Mouse (Mus musculus): ENCODE results near the gene Dlg5. TPM values are rescaled to one million over a fixed set of nuclear protein-coding genes. Genes with fewer than 3 reads are reported as not detected.
A peak's percentile ranks its signal among the peaks of the same experiment; 100 is the strongest.

Gene Dlg5
- polyA plus RNA-seq, 1 experiment from 2014 or later = 45.5 TPM

GRCm38 (mm10) chr14:24199732-24200131 is 46.0 kb downstream of the Dlg5 start:
- no peak overlapping the region for H3K4me2 ChIP-seq (ENCODE audit: low read depth, severe bottlenecking)
- no peak overlapping the region for H3K9ac ChIP-seq (ENCODE audit: low read length)
- DNase-seq (ENCODE audit: low spot score) (no peak), ATAC-seq (ENCODE audit: insufficient number of reproducible peaks, low FRiP score, low TSS enrichment, low read depth) (no peak)
- H3K27ac ChIP-seq (replicated peaks; ENCODE audit: low read depth, low read length) = no peak overlapping the region
- H3K4me3 ChIP-seq (ENCODE audit: low read depth, low read length) = no peak overlapping the region
- H3K27me3 ChIP-seq (ENCODE audit: control insufficient read depth, insufficient read depth, low read length) = no peaks in the 10 kb centered on the region
- H3K4me1 ChIP-seq (ENCODE audit: control insufficient read depth, insufficient read depth, low read length) = no peaks in the 10 kb centered on the region
- H3K9me3 ChIP-seq (ENCODE audit: control insufficient read depth, low read length) = no peaks in the 10 kb centered on the region
- 90% methylated on average over 6 of the region's 6 CpGs for WGBS
- 0 out of 2 replicates have a peak, but pooled peaks cover 3% of the 10 kb centered on the region for H3K36me3 ChIP-seq (ENCODE audit: control insufficient read depth, insufficient read depth, low read length)

GRCm38 (mm10) chr14:24197865-24198264 is 47.9 kb downstream of the Dlg5 start:
- Histone ChIP-seq H3K4me1 (ENCODE audit: control insufficient read depth, insufficient read depth, low read length) (no peaks in the 10 kb centered on the region), H3K36me3 (ENCODE audit: control insufficient read depth, insufficient read depth, low read length) (0 out of 2 replicates have a peak, but pooled peaks cover 3% of the 10 kb centered on the region), H3K4me2 (ENCODE audit: low read depth, severe bottlenecking) (no peak overlapping the region), H3K27me3 (ENCODE audit: control insufficient read depth, insufficient read depth, low read length) (no peaks in the 10 kb centered on the region), H3K27ac (replicated peaks; ENCODE audit: low read depth, low read length) (no peak overlapping the region), H3K9me3 (ENCODE audit: control insufficient read depth, low read length) (no peaks in the 10 kb centered on the region), H3K9ac (ENCODE audit: low read length) (no peak overlapping the region), H3K4me3 (ENCODE audit: low read depth, low read length) (no peak overlapping the region)
- DNase-seq (ENCODE audit: low spot score) (no peak), ATAC-seq (ENCODE audit: insufficient number of reproducible peaks, low FRiP score, low TSS enrichment, low read depth) (no peak)
- 87% methylated on average over 5 of the region's 5 CpGs for WGBS

GRCm38 (mm10) chr14:24196947-24197346 is 48.8 kb downstream of the Dlg5 start:
- Histone ChIP-seq H3K36me3 (ENCODE audit: control insufficient read depth, insufficient read depth, low read length) (0 out of 2 replicates have a peak, but pooled peaks cover 3% of the 10 kb centered on the region), H3K27me3 (ENCODE audit: control insufficient read depth, insufficient read depth, low read length) (no peaks in the 10 kb centered on the region), H3K4me1 (ENCODE audit: control insufficient read depth, insufficient read depth, low read length) (no peaks in the 10 kb centered on the region), H3K9ac (ENCODE audit: low read length) (no peak overlapping the region), H3K27ac (replicated peaks; ENCODE audit: low read depth, low read length) (no peak overlapping the region), H3K4me3 (ENCODE audit: low read depth, low read length) (no peak overlapping the region), H3K9me3 (ENCODE audit: control insufficient read depth, low read length) (no peaks in the 10 kb centered on the region), H3K4me2 (ENCODE audit: low read depth, severe bottlenecking) (no peak overlapping the region)
- no peak for DNase-seq (ENCODE audit: low spot score)
- no peak for ATAC-seq (ENCODE audit: insufficient number of reproducible peaks, low FRiP score, low TSS enrichment, low read depth)
- 89% methylated on average over 6 of the region's 6 CpGs for WGBS

GRCm38 (mm10) chr14:24190131-24190530 is 55.6 kb downstream of the Dlg5 start:
- no peak overlapping the region for H3K4me3 ChIP-seq (ENCODE audit: low read depth, low read length)
- H3K4me1 ChIP-seq (ENCODE audit: control insufficient read depth, insufficient read depth, low read length) = peaks cover 5% of the 10 kb centered on the region; the same call in 1 of the 2 replicates
- no peak overlapping the region for H3K27ac ChIP-seq (replicated peaks; ENCODE audit: low read depth, low read length)
- no peak overlapping the region for H3K4me2 ChIP-seq (ENCODE audit: low read depth, severe bottlenecking)
- H3K27me3 ChIP-seq (ENCODE audit: control insufficient read depth, insufficient read depth, low read length) = no peaks in the 10 kb centered on the region
- no peak for ATAC-seq (ENCODE audit: insufficient number of reproducible peaks, low FRiP score, low TSS enrichment, low read depth)
- WGBS = 93% methylated on average over 13 of the region's 13 CpGs
- H3K9ac ChIP-seq (ENCODE audit: low read length) = no peak overlapping the region
- peaks cover 2% of the 10 kb centered on the region; the same call in 1 of the 2 replicates for H3K36me3 ChIP-seq (ENCODE audit: control insufficient read depth, insufficient read depth, low read length)
- no peak for DNase-seq (ENCODE audit: low spot score)
- H3K9me3 ChIP-seq (ENCODE audit: control insufficient read depth, low read length) = no peaks in the 10 kb centered on the region

- peaks cover 2% of the 10 kb centered on the region; the same call in 1 of the 2 replicates for H3K36me3 ChIP-seq (ENCODE audit: control insufficient read depth, insufficient read depth, low read length)
- DNase-seq (ENCODE audit: low spot score) (no peak), ATAC-seq (ENCODE audit: insufficient number of reproducible peaks, low FRiP score, low TSS enrichment, low read depth) (no peak)
- H3K4me1 ChIP-seq (ENCODE audit: control insufficient read depth, insufficient read depth, low read length) = peaks cover 5% of the 10 kb centered on the region; the same call in 1 of the 2 replicates
- 81% methylated on average over 7 of the region's 7 CpGs for WGBS
- no peak overlapping the region for H3K4me3 ChIP-seq (ENCODE audit: low read depth, low read length)
- no peak overlapping the region for H3K27ac ChIP-seq (replicated peaks; ENCODE audit: low read depth, low read length)
- H3K27me3 ChIP-seq (ENCODE audit: control insufficient read depth, insufficient read depth, low read length) = no peaks in the 10 kb centered on the region
- H3K9me3 ChIP-seq (ENCODE audit: control insufficient read depth, low read length) = no peaks in the 10 kb centered on the region
- H3K9ac ChIP-seq (ENCODE audit: low read length) = no peak overlapping the region
- no peak overlapping the region for H3K4me2 ChIP-seq (ENCODE audit: low read depth, severe bottlenecking)
Observed at GRCm38 (mm10) chr14:24189598-24189997, 56.1 kb downstream of the Dlg5 start.

- no peaks in the 10 kb centered on the region for H3K27me3 ChIP-seq (ENCODE audit: control insufficient read depth, insufficient read depth, low read length)
- H3K4me2 ChIP-seq (ENCODE audit: low read depth, severe bottlenecking) = no peak overlapping the region
- no peak overlapping the region for H3K9ac ChIP-seq (ENCODE audit: low read length)
- H3K9me3 ChIP-seq (ENCODE audit: control insufficient read depth, low read length) = no peaks in the 10 kb centered on the region
- no peak overlapping the region for H3K27ac ChIP-seq (replicated peaks; ENCODE audit: low read depth, low read length)
- DNase-seq (ENCODE audit: low spot score) = no peak
- 66% methylated on average over 4 of the region's 4 CpGs for WGBS
- no peak overlapping the region for H3K4me3 ChIP-seq (ENCODE audit: low read depth, low read length)
- peaks cover 5% of the 10 kb centered on the region; the same call in 1 of the 2 replicates for H3K4me1 ChIP-seq (ENCODE audit: control insufficient read depth, insufficient read depth, low read length)
- H3K36me3 ChIP-seq (ENCODE audit: control insufficient read depth, insufficient read depth, low read length) = peaks cover 2% of the 10 kb centered on the region; the same call in 1 of the 2 replicates
- ATAC-seq (ENCODE audit: insufficient number of reproducible peaks, low FRiP score, low TSS enrichment, low read depth) = no peak
Observed at GRCm38 (mm10) chr14:24185514-24185913, 60.2 kb downstream of the Dlg5 start.

- WGBS = 89% methylated on average over 3 of the region's 3 CpGs
- no peaks in the 10 kb centered on the region for H3K36me3 ChIP-seq (ENCODE audit: control insufficient read depth, insufficient read depth, low read length)
- no peak overlapping the region for H3K4me3 ChIP-seq (ENCODE audit: low read depth, low read length)
- ATAC-seq (ENCODE audit: insufficient number of reproducible peaks, low FRiP score, low TSS enrichment, low read depth) = no peak
- no peaks in the 10 kb centered on the region for H3K9me3 ChIP-seq (ENCODE audit: control insufficient read depth, low read length)
- no peak overlapping the region for H3K27ac ChIP-seq (replicated peaks; ENCODE audit: low read depth, low read length)
- no peak overlapping the region for H3K4me2 ChIP-seq (ENCODE audit: low read depth, severe bottlenecking)
- DNase-seq (ENCODE audit: low spot score) = no peak
- H3K9ac ChIP-seq (ENCODE audit: low read length) = no peak overlapping the region
- H3K27me3 ChIP-seq (ENCODE audit: control insufficient read depth, insufficient read depth, low read length) = no peaks in the 10 kb centered on the region
- H3K4me1 ChIP-seq (ENCODE audit: control insufficient read depth, insufficient read depth, low read length) = peaks cover 5% of the 10 kb centered on the region; the same call in 1 of the 2 replicates
Observed at GRCm38 (mm10) chr14:24182955-24183354, 62.8 kb downstream of the Dlg5 start.

GRCm38 (mm10) chr14:24181811-24182506 is 63.8 kb downstream of the Dlg5 start:
- Histone ChIP-seq H3K4me1 (ENCODE audit: control insufficient read depth, insufficient read depth, low read length) (peaks cover 5% of the 10 kb centered on the region; the same call in 1 of the 2 replicates), H3K9me3 (ENCODE audit: control insufficient read depth, low read length) (no peaks in the 10 kb centered on the region), H3K4me3 (ENCODE audit: low read depth, low read length) (no peak overlapping the region), H3K9ac (ENCODE audit: low read length) (no peak overlapping the region), H3K27ac (replicated peaks; ENCODE audit: low read depth, low read length) (no peak overlapping the region), H3K4me2 (ENCODE audit: low read depth, severe bottlenecking) (no peak overlapping the region), H3K27me3 (ENCODE audit: control insufficient read depth, insufficient read depth, low read length) (no peaks in the 10 kb centered on the region), H3K36me3 (ENCODE audit: control insufficient read depth, insufficient read depth, low read length) (no peaks in the 10 kb centered on the region; the same call in 1 of the 2 replicates)
- ATAC-seq (ENCODE audit: insufficient number of reproducible peaks, low FRiP score, low TSS enrichment, low read depth) (peak; percentile 47; the same call in 1 of the 2 replicates), DNase-seq (ENCODE audit: low spot score) (peak; percentile 81)
- WGBS = 33% methylated on average over 10 of the region's 10 CpGs
